Mouse (Mus musculus) lung, embryonic 16.5 days (tissue): ENCODE measurements around the gene Mbnl1. TPM values are rescaled to one million over a fixed set of nuclear protein-coding genes. Genes with fewer than 3 reads are reported as not detected.
A peak's percentile ranks its signal among the peaks of the same experiment; 100 is the strongest.
"Not testable (repeated sequence)": the region's sequence is repeated elsewhere in the genome, so short reads cannot be mapped to it uniquely, and the experiment has no call there.

Source experiments
- ATAC-seq: fragments of 200-750 bp; cut with Nextera tagmentation; 2 replicates; pipeline ENCODE4 v1.8.0; 2017; ENCODE audit warnings: low read depth, mild to moderate bottlenecking, moderate library complexity
- H3K27ac ChIP-seq: fragments of 300-500 bp; sonication (generic); 2 replicates; pipeline ENCODE4 v1.5.1; 2014; ENCODE audit warnings: mild to moderate bottlenecking, control low read depth, low read length
- H3K27me3 ChIP-seq: fragments of 300-500 bp; sonication (generic); 2 replicates; pipeline ENCODE4 v1.6.1; 2014; ENCODE audit warnings: low read depth, low read length, mixed read lengths; ENCODE audit not compliant: control insufficient read depth, insufficient read depth
- H3K36me3 ChIP-seq: fragments of 300-500 bp; sonication (generic); 2 replicates; pipeline ENCODE4 v1.6.1; 2014; ENCODE audit warnings: low read length; ENCODE audit not compliant: control insufficient read depth, insufficient read depth
- H3K4me1 ChIP-seq: fragments of 300-500 bp; sonication (generic); replicated peaks from 2 replicates; pipeline ENCODE4 v1.6.1; 2014; ENCODE audit warnings: low read length, mixed read lengths; ENCODE audit not compliant: control insufficient read depth, insufficient read depth
- H3K4me2 ChIP-seq: fragments of 300-500 bp; sonication (generic); 2 replicates; pipeline ENCODE4 v1.6.1; 2014; ENCODE audit warnings: low read depth, low read length, control low read depth
- H3K4me3 ChIP-seq: fragments of 300-500 bp; sonication (generic); 2 replicates; pipeline ENCODE4 v1.5.1; 2014; ENCODE audit warnings: mild to moderate bottlenecking, low read length, control low read depth
- H3K9ac ChIP-seq: fragments of 300-500 bp; sonication (generic); 2 replicates; pipeline ENCODE4 v1.6.1; 2014; ENCODE audit warnings: low read length, control low read depth
- H3K9me3 ChIP-seq: fragments of 300-500 bp; sonication (generic); 2 replicates; pipeline ENCODE4 v1.6.1; 2016; ENCODE audit warnings: low read length; ENCODE audit not compliant: control insufficient read depth
- WGBS: fragments of 180-500 bp; shearing (Covaris S2); extraction: QIAGEN DNeasy Blood & Tissue Kit; methylation state at CpG from one replicate; pipeline ENCODE4 v1.1.7; 2014; 5-methylcytosine and 5-hydroxymethylcytosine counted together
- polyA plus RNA-seq: library from polyadenylated mRNA; unstranded; fragments of >200 nt; fragmentation: Nextera tagmentation; extraction: Ambion mirVana; gene quantifications from 2 replicates; pipeline ENCODE4 v1.2.1, GENCODE M21; 2015

Gene Mbnl1
- 180 and 188 TPM in 2 replicates for polyA plus RNA-seq

DNA sequence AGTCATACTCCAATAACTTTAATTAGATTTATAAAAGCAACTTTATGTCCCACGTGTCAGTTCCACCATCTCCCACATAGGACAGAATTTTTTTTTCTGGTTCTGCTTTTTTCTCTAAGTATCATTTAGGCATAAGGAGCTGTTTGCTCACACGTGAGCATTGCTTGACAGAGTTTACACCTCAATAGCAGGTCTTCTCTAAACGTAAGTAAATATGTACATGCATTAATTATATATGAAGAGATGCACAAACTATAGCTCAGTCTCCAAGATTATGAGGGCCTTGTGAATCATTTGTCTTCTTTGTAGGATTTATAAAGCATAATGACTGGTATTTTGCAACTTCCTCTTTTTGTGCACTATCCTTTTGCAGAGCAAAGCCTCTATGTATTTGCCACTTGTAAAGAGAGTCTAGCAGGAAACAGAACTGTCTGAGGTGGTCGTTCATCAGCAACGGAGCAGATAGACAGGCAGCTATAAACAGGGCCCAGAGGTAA, at the start of gene Mbnl1:
TSS of gene Mbnl1 (plus strand) at position 150 of the 497 bp plus-strand sequence.
- 37% methylated on average over 5 of the region's 5 CpGs for WGBS
- H3K36me3 ChIP-seq, result no peaks in the 10 kb centered on the region

DNA sequence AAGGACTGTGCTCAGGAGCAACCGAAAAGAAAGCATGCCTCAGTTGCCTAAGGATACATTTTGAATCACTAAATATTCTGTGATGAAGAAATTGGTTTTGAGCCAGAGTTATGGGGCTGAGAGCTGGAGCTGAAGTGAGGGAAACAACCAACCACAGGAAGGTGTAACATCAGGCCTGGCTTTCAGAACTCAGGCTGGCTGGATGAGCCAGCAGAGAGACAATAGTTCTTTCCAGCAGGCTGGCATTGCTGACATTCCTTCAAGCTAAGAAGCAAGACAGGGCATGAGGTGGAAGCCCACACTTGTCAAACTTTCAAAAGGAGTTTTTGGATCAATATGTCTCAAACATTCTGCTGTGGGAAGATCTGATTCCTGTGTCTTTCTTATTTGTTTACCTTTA, 48.5 kb upstream of the Mbnl1 start:
- no peak overlapping the region for H3K9ac ChIP-seq
- no peak for ATAC-seq
- 0 out of 2 replicates have a peak, but pooled peaks cover 3% of the 10 kb centered on the region for H3K4me1 ChIP-seq
- H3K36me3 ChIP-seq, result no peaks in the 10 kb centered on the region
- H3K27me3 ChIP-seq, result no peaks in the 10 kb centered on the region
- no peaks in the 10 kb centered on the region for H3K9me3 ChIP-seq
- H3K27ac ChIP-seq, result no peak overlapping the region
- 79% methylated on average over 1 of the region's 1 CpGs for WGBS
- H3K4me2 ChIP-seq, result no peak overlapping the region
- no peak overlapping the region for H3K4me3 ChIP-seq

More for the DNA sequence above, at the start of gene Mbnl1:
- H3K27ac ChIP-seq, result no peak within 1 kb of the TSS
- H3K9ac ChIP-seq, result no peak within 1 kb of the TSS
- H3K9me3 ChIP-seq, result no peaks in the 10 kb centered on the region
- ATAC-seq, result no peak
- H3K4me1 ChIP-seq, result no peaks in the 10 kb centered on the region
- H3K4me2 ChIP-seq, result no peak within 1 kb of the TSS
- H3K27me3 ChIP-seq, result no peaks in the 10 kb centered on the region
- H3K4me3 ChIP-seq, result no peak within 1 kb of the TSS

DNA sequence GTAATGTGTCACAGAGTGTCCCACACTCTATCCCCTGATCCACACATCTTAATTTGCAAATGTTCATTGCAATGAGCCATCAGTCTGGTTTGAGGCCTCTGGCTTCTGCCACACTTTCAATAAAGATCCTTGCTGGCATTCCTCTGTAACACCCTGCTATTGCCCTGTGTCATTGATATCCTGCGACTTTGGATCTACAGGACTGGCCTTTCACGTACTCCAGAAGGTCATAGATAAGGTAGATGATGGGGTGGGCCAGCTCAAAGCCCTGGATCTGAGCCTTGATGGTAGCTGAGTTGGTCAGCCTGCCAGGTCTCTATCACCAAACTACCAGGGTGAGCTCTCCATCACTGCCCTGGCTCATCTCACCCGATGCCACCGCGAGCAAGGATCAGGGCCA, 43.6 kb upstream of the Mbnl1 start:
- Histone ChIP-seq H3K27me3 (no peaks in the 10 kb centered on the region), H3K4me2 (no peak overlapping the region), H3K4me3 (no peak overlapping the region), H3K4me1 (0 out of 2 replicates have a peak, but pooled peaks cover 3% of the 10 kb centered on the region), H3K9me3 (no peaks in the 10 kb centered on the region), H3K27ac (no peak overlapping the region), H3K9ac (no peak overlapping the region), H3K36me3 (no peaks in the 10 kb centered on the region)
- 88% methylated on average over 5 of the region's 5 CpGs for WGBS
- ATAC-seq, result no peak

DNA sequence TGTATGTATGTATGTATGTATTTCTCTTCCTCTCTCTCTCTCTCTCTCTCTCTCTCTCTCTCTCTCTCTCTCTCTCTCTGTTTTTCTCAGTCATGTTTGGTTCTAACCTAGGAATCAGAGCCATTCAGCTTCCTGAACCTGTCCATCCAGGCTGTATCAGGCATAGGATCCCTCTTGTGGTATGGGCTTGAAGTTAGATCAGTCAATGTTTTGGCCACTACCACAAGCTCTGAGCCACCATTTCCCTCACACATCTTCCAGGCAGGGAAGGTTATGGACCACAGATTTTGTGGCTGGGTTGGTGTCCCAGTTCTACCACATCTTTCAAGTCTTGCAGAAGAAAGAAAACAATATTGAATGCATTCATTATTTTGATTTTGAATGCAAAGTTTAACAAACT, 35.4 kb upstream of the Mbnl1 start:
- no peak for ATAC-seq
- peaks cover 11% of the 10 kb centered on the region for H3K4me1 ChIP-seq
- H3K27ac ChIP-seq, result peak overlapping the region; percentile 41
- no peaks in the 10 kb centered on the region for H3K9me3 ChIP-seq
- no peaks in the 10 kb centered on the region for H3K36me3 ChIP-seq
- no peak overlapping the region for H3K4me2 ChIP-seq
- no peak overlapping the region for H3K9ac ChIP-seq
- no peaks in the 10 kb centered on the region for H3K27me3 ChIP-seq
- H3K4me3 ChIP-seq, result no peak overlapping the region

DNA sequence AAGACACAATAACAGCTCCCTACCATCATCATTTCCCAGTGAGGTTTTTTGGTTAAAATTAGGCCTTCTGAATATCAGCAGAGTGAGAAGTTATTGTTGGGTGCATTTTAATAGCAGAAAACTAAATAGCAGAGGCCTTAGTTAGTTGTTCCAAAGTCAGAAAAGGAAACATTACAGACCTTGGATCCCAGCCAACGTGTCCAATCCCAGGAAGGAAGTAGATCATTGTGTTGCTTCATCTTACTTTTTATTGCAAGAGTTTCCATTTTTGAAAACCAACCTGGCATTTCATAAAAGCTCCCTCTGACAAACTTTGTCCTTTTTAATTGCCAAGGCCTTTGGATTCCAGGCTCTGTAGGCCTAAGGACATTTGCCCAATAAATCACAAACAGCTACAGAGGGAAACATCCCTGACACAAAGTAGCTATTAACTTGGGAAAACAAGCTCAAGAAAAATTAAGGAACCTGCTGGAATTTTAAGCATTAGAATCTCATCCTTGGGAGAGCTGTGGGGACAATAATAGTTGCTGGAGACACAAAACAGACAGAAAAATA, 34.9 kb upstream of the Mbnl1 start:
- Histone ChIP-seq H3K36me3 (no peaks in the 10 kb centered on the region), H3K4me1 (peaks cover 11% of the 10 kb centered on the region), H3K9ac (no peak overlapping the region), H3K27me3 (no peaks in the 10 kb centered on the region), H3K4me2 (no peak overlapping the region), H3K9me3 (no peaks in the 10 kb centered on the region), H3K4me3 (no peak overlapping the region), H3K27ac (peak overlapping the region; percentile 41)
- 23% methylated on average over 1 of the region's 1 CpGs for WGBS
- ATAC-seq, result 0 out of 2 replicates have a peak, but pooled peaks have one; percentile 26

DNA sequence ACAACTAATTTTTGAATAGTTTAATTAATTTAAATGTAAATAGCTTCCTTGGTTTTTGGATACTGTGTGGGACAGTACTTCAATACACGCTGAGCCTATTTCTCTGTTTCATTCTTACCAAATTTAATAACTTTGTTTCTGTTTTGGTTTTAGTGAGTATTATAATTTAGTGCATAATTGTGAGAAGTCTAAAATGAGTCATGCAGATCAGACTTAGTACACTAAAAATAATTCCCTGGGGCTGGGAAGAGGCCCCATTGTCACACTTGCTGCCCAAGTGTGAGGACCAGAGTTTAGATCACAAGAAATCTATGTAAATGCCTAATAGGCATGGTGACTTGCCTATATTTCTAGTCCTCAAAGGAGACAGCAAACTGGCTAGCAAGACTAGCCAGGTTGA, 33.9 kb upstream of the Mbnl1 start:
- Histone ChIP-seq H3K36me3 (no peaks in the 10 kb centered on the region), H3K4me2 (no peak overlapping the region), H3K27ac (no peak overlapping the region), H3K9me3 (no peaks in the 10 kb centered on the region), H3K9ac (no peak overlapping the region), H3K4me3 (no peak overlapping the region), H3K4me1 (peaks cover 11% of the 10 kb centered on the region), H3K27me3 (no peaks in the 10 kb centered on the region)
- 96% methylated on average over 1 of the region's 1 CpGs for WGBS
- ATAC-seq, result no peak

DNA sequence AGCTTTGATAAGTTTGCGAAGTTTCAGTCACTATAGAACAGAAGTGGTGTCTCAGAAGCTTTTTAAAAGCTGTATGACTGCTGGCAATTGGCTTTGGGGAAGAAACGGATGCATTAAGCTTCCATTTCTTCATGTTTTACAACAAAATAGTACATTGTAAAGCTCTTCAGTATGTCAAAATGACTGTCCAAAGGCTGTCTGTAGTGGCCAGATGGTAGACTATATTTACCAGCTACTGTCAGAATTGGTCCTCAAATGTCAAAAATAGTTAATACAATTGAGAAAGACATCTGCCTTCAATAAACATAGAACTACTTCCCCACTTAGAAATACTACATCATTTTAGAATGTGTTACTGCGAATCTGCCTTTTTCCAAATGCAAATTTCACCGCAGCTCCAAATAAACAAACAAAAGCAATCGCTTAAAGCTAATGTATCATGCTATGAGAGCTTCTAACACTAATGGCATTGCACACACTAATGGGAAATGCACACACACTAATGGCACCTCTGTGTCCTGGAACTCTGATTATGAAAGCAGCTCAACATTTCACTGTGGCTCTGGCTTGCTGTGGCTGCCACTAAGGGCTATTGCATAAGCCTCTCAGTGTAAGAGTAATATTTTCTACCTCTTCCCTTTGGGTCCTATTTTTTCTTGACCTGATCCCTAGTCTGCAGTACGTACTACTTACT, 10.7 kb upstream of the Mbnl1 start:
- Histone ChIP-seq H3K27me3 (no peaks in the 10 kb centered on the region), H3K4me3 (no peak overlapping the region), H3K27ac (0 out of 2 replicates have a peak overlapping the region, but pooled peaks have one; percentile 25), H3K9me3 (no peaks in the 10 kb centered on the region), H3K9ac (no peak overlapping the region), H3K4me1 (no peaks in the 10 kb centered on the region), H3K36me3 (no peaks in the 10 kb centered on the region), H3K4me2 (peak overlapping the region; percentile 22; the same call in 1 of the 2 replicates)
- ATAC-seq, result peak; percentile 76
- 55% methylated on average over 6 of the region's 6 CpGs for WGBS

DNA sequence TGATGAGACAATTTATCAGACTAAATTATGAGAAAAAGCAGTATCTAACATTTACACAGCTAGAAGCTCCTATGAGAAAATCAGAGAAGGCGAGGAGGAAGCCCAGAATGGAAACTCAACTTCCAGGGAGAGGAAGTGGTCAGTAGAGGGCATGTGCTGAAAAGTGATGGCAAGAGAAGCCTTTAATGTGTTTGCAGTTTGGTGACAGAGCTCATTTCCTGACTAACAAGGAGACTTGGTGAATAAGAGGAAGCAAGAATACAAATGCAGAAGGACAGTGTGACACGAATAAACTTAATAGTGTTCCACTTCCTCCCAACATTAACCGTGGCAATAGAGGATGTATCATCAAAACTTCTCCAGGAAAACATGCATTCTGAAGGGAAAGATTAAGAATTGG, 4.0 kb upstream of the Mbnl1 start:
- not testable (repeated sequence) for H3K27ac ChIP-seq, H3K4me3 ChIP-seq, H3K36me3 ChIP-seq, H3K27me3 ChIP-seq, H3K4me2 ChIP-seq, H3K9me3 ChIP-seq, H3K9ac ChIP-seq, H3K4me1 ChIP-seq
- peak; percentile 76 for ATAC-seq
- 60% methylated on average over 2 of the region's 3 CpGs for WGBS

DNA sequence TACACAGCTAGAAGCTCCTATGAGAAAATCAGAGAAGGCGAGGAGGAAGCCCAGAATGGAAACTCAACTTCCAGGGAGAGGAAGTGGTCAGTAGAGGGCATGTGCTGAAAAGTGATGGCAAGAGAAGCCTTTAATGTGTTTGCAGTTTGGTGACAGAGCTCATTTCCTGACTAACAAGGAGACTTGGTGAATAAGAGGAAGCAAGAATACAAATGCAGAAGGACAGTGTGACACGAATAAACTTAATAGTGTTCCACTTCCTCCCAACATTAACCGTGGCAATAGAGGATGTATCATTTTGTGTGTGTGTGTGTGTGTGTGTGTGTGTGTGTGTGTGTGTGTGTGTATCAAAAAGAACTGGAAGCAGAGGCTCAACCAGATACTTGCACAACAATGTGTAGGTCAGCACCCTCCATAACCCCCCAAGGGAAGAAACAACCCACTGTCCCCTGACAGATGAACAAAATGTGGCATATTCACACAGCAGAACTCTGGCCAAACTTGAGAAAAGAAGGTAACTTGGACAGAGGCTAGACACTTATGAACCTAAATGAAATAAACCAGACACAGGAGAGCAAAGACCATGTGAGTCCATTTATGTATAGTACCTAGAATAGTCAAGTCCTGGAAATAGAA, 3.3 kb upstream of the Mbnl1 start:
- ATAC-seq, result peak; percentile 76
- not testable (repeated sequence) for H3K4me2 ChIP-seq, H3K36me3 ChIP-seq, H3K9me3 ChIP-seq, H3K4me3 ChIP-seq, H3K27me3 ChIP-seq, H3K9ac ChIP-seq, H3K4me1 ChIP-seq, H3K27ac ChIP-seq
- 52% methylated on average over 2 of the region's 3 CpGs for WGBS
